Mouse (Mus musculus) stomach, postnatal 0 days (tissue): Measurements from ENCODE around the gene Lrrfip2.

Experiments
- CTCF ChIP-seq: IDR thresholded peaks from 2 replicates; pipeline ENCODE4 v1.5.1; 2016; ENCODE audit warnings: antibody characterized with exemption, low read depth, mild to moderate bottlenecking, moderate library complexity
- EP300 ChIP-seq: optimal IDR thresholded peaks from 2 replicates; pipeline ENCODE3; 2016; ENCODE audit warnings: antibody characterized with exemption

DNA sequence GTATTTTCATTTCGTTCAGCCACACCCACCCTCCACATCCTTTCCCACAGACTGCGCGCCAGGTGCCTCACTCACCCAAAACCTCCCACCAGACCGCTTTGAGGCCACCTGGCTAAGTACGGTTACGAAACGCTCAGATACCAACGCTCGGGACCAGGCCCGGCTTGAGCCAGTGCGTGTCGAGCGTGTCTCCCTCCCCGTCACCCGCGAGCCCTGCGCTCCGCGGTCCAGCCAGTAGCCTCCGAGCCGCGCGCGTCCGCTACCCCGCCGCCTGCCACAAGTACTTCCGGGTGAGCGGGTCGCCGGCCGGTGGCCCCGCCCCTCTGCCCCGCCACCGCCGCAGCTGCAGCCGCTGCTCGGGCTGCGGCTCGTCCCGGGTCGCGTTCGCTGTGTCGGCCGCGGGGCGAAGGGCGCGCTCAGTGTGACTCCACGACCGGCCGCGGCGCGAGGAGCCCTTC lies 431 bp downstream of the Lrrfip2 start:
- TF ChIP-seq CTCF (no peak), EP300 (no peak)
